Mouse (Mus musculus): ENCODE measurements around the gene Zfp867.

GRCm38 (mm10) chr11:59412058-59412457 is 60.2 kb downstream of the Zfp867 start:
- TF ChIP-seq CTCF (IDR thresholded peaks at IDR 0.05; ENCODE audit: extremely low read depth, insufficient read depth, low read length) (no peak), POLR2A (IDR thresholded peaks at IDR 0.05; ENCODE audit: extremely low read depth, insufficient read depth, low read length) (no peak)
